Mouse (Mus musculus) C2C12 (cell line): ENCODE data around the gene Cntnap5b.

Experiments
- CEBPB ChIP-seq: IDR thresholded peaks from one replicate; pipeline ENCODE4 v1.6.1; 2011; ENCODE audit warnings: low read depth, mild to moderate bottlenecking, control low read depth, moderate library complexity
- CTCF ChIP-seq: IDR thresholded peaks from one replicate; pipeline ENCODE4 v1.5.1; 2011; ENCODE audit not compliant: control insufficient read depth, insufficient read depth, insufficient read length
- MAX ChIP-seq: IDR thresholded peaks from one replicate; pipeline ENCODE4 v1.6.1; 2011; ENCODE audit warnings: mild to moderate bottlenecking, control low read depth
- MYOD1 ChIP-seq: IDR thresholded peaks from one replicate; pipeline ENCODE4 v1.6.1; 2011; ENCODE audit warnings: low read depth; ENCODE audit not compliant: control insufficient read depth, insufficient read length

- TF ChIP-seq CTCF: no peak
- no peak for TF ChIP-seq CEBPB
- no peak for TF ChIP-seq MAX
- no peak for TF ChIP-seq MYOD1
Observed at GRCm38 (mm10) chr1:100331066-100331465, 558.5 kb downstream of the Cntnap5b start.
